Mouse (Mus musculus) gastrocnemius, adult 8-10 months (tissue): ENCODE measurements at regions not wholly inside any gene's neighbourhood (a gene's known extent, or its start where the extent isn't known, plus 50 kb on each side); places are given as distances from the start of the nearest gene placed in this dataset.

Experiments
- DNase-seq, 2 experiments: peaks; one replicate each; pipeline ENCODE4 v3.0.0; 2022; ENCODE audit warnings: low spot score in 2 of 2

GRCm38 (mm10) chrX:21644851-21645250 lies 69.8 kb upstream of the Slc6a14 start:
- no peak for DNase-seq

GRCm38 (mm10) chrX:21651508-21652297 lies 63.0 kb upstream of the Slc6a14 start:
- peak; percentile 1 to 8 for DNase-seq
